Mouse (Mus musculus) brain, embryonic 14.5 days (tissue): Measurements from ENCODE around the gene Pltp.

Experiments used
- CTCF ChIP-seq: fragments of 200-500 bp; IDR thresholded peaks from 2 replicates; pipeline ENCODE4 v1.5.1; 2012; ENCODE audit warnings: inconsistent platforms, mild to moderate bottlenecking, moderate library complexity, borderline replicate concordance; ENCODE audit not compliant: insufficient read depth, insufficient read length; ENCODE audit errors: extremely low read depth
- POLR2A ChIP-seq: fragments of 200-500 bp; IDR thresholded peaks from 2 replicates; pipeline ENCODE4 v1.6.1; 2012; ENCODE audit warnings: mild to moderate bottlenecking, inconsistent platforms, borderline replicate concordance; ENCODE audit not compliant: poor library complexity, insufficient read depth, insufficient read length, severe bottlenecking; ENCODE audit errors: extremely low read depth

DNA sequence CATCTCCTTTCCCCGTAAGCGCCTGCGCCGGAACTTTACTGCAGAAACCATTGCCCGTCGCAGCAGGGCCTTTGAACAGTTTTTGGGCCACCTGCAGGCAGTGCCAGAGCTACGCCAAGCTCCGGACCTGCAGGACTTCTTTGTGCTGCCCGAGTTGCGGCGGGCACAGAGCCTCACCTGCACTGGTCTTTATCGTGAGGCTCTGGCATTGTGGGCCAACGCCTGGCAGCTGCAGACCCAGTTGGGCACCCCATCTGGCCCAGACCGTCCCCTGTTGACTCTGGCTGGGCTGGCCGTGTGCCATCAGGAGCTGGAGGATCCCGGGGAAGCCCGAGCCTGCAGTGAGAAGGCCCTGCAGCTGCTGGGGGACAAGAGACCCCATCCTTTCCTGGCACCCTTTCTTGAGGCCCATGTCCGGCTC lies 65.7 kb downstream of the Pltp start:
- TF ChIP-seq CTCF (no peak), POLR2A (no peak)
